Mouse (Mus musculus): ENCODE measurements around the gene Tgfbr2. TPM values are rescaled to one million over a fixed set of nuclear protein-coding genes. Genes with fewer than 3 reads are reported as not detected.

Tgfbr2 gene
- total and polyA plus RNA-seq, 3 experiments: not detected

GRCm38 (mm10) chr9:116163883-116164282, 11.3 kb downstream of the Tgfbr2 start:
- Histone ChIP-seq H3K79me2 (ENCODE audit: control insufficient read depth, insufficient read depth, low read length, poor library complexity) (no peaks in the 10 kb centered on the region), H3K4me1 (ENCODE audit: control insufficient read depth in 1 of 2, insufficient read depth in 2 of 2, low read length in 2 of 2) (no peaks in the 10 kb centered on the region), H3K36me3 (ENCODE audit: control insufficient read depth in 1 of 2, insufficient read depth in 2 of 2, low read length in 2 of 2) (no peaks in the 10 kb centered on the region), H3K9me3 (replicated peaks; ENCODE audit: insufficient read depth, low read length) (no peaks in the 10 kb centered on the region), H3K27me3 (ENCODE audit: control insufficient read depth in 1 of 2, insufficient read depth in 2 of 2, low read length in 2 of 2) (no peaks in the 10 kb centered on the region), H3K27ac (ENCODE audit: control insufficient read depth, low read depth, low read length) (no peak overlapping the region), H3K4me3 (ENCODE audit: control insufficient read depth in 1 of 2, insufficient read depth in 1 of 2, low read depth in 2 of 2, low read length in 2 of 2) (no peak overlapping the region), H3K9ac (ENCODE audit: control insufficient read depth, low read depth, low read length, poor library complexity, severe bottlenecking) (no peak overlapping the region)
- DNase-seq (ENCODE audit: low read depth, low spot score): no peak
- TF ChIP-seq CHD1 (IDR thresholded peaks at IDR 0.05; ENCODE audit: low read depth, low read length) (no peak), MAFK (IDR thresholded peaks at IDR 0.05; ENCODE audit: borderline replicate concordance, low read depth, low read length) (no peak), TCF12 (IDR thresholded peaks at IDR 0.05; ENCODE audit: low read depth, low read length) (no peak), SMC3 (IDR thresholded peaks at IDR 0.05; ENCODE audit: low read depth, low read length) (no peak), TBP (IDR thresholded peaks at IDR 0.05; ENCODE audit: low read depth, low read length) (no peak)

DNA sequence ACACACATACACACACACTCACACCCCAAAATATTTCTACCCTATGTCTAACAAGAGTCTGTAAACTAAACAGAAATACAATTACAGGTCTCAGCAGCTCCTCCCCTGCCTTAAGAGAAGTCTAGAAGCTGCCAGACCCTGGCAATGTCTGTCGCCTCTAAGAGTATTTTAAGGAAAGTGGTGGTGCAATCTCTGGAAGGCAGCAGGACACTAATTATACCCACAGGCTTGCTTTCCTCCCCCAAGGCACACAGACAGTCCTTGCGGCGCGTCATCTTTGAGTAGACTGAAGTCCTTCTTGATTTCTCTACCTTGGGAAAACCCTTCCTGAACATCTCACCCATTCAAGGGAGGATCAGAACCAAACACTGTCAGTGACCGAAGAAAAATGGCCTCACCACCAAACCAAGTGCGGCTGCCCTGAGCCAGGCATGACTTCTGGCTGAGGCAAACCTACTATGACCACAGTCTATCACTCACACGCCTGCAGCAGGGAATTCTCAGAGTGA, 12.2 kb downstream of the Tgfbr2 start:
- Histone ChIP-seq H3K36me3 (ENCODE audit: control insufficient read depth in 1 of 2, insufficient read depth in 2 of 2, low read length in 2 of 2) (no peaks in the 10 kb centered on the region), H3K27ac (ENCODE audit: control insufficient read depth, low read depth, low read length) (no peak overlapping the region), H3K9me3 (replicated peaks; ENCODE audit: insufficient read depth, low read length) (no peaks in the 10 kb centered on the region), H3K4me3 (ENCODE audit: control insufficient read depth in 1 of 2, insufficient read depth in 1 of 2, low read depth in 2 of 2, low read length in 2 of 2) (no peak overlapping the region), H3K27me3 (ENCODE audit: control insufficient read depth in 1 of 2, insufficient read depth in 2 of 2, low read length in 2 of 2) (no peaks in the 10 kb centered on the region), H3K4me1 (ENCODE audit: control insufficient read depth in 1 of 2, insufficient read depth in 2 of 2, low read length in 2 of 2) (no peaks in the 10 kb centered on the region), H3K79me2 (ENCODE audit: control insufficient read depth, insufficient read depth, low read length, poor library complexity) (no peaks in the 10 kb centered on the region), H3K9ac (ENCODE audit: control insufficient read depth, low read depth, low read length, poor library complexity, severe bottlenecking) (no peak overlapping the region)
- TF ChIP-seq TAL1 (IDR thresholded peaks at IDR 0.05; ENCODE audit: low read length) (no peak), TBP (IDR thresholded peaks at IDR 0.05; ENCODE audit: low read depth, low read length) (no peak), TCF12 (IDR thresholded peaks at IDR 0.05; ENCODE audit: low read depth, low read length) (no peak), ZC3H11A (IDR thresholded peaks at IDR 0.05; ENCODE audit: low read depth, low read length) (no peak), NRF1 (IDR thresholded peaks at IDR 0.05; ENCODE audit: insufficient read depth, low read depth, low read length, poor library complexity, severe bottlenecking) (no peak), CHD1 (IDR thresholded peaks at IDR 0.05; ENCODE audit: low read depth, low read length) (no peak), ELF1 (IDR thresholded peaks at IDR 0.05; ENCODE audit: low read depth, low read length) (no peak), POLR2AphosphoS5 (IDR thresholded peaks at IDR 0.05; ENCODE audit: borderline replicate concordance, low read depth, low read length) (no peak), SIN3A (IDR thresholded peaks at IDR 0.05; ENCODE audit: low read length) (no peak), GATA1 (IDR thresholded peaks at IDR 0.05; ENCODE audit: low read depth, low read length) (no peak), POLR2AphosphoS2 (IDR thresholded peaks at IDR 0.05; ENCODE audit: low read length) (no peak), MAZ (IDR thresholded peaks at IDR 0.05; ENCODE audit: low read depth, low read length) (no peak), USF2 (IDR thresholded peaks at IDR 0.05; ENCODE audit: borderline replicate concordance in 1 of 2, insufficient read depth in 1 of 2, low read depth in 1 of 2, low read length in 2 of 2) (no peak), MXI1 (IDR thresholded peaks at IDR 0.05; ENCODE audit: low read depth, low read length) (no peak), POLR2A (IDR thresholded peaks at IDR 0.05; ENCODE audit: control insufficient read depth in 1 of 2, insufficient read depth in 1 of 2, low read depth in 1 of 2, low read length in 2 of 2, poor library complexity in 1 of 2) (no peak), JUND (IDR thresholded peaks at IDR 0.05; ENCODE audit: low read depth, low read length) (no peak), CTCF (IDR thresholded peaks at IDR 0.05 in 2 of 3, conservative IDR thresholded peaks at IDR 0.05 in 1 of 3; ENCODE audit: control insufficient read depth in 1 of 3, insufficient read depth in 1 of 3, low read depth in 2 of 3, low read length in 3 of 3, poor library complexity in 1 of 3, severe bottlenecking in 1 of 3) (no peak), BHLHE40 (IDR thresholded peaks at IDR 0.05; ENCODE audit: borderline replicate concordance, low read depth, low read length) (no peak), ZNF384 (IDR thresholded peaks at IDR 0.05; ENCODE audit: low read depth, low read length) (no peak)
- DNase-seq (ENCODE audit: low read depth, low spot score): no peak
